Mouse (Mus musculus) lung, postnatal 25 days (tissue): ENCODE measurements at regions not wholly inside any gene's neighbourhood (a gene's known extent, or its start where the extent isn't known, plus 50 kb on each side); places are given as distances from the start of the nearest gene placed in this dataset.

ENCODE experiments used
- DNase-seq: peaks from one replicate; pipeline ENCODE4 v3.0.0; 2022; ENCODE audit warnings: low spot score

- no peak for DNase-seq
Observed at GRCm38 (mm10) chr8:90762390-90762789, 54.8 kb downstream of the Gm19935 start.

- no peak for DNase-seq
Observed at GRCm38 (mm10) chr8:90761947-90762346, 55.2 kb downstream of the Gm19935 start.

- no peak for DNase-seq
Observed at GRCm38 (mm10) chr8:90761446-90761845, 55.7 kb downstream of the Gm19935 start.

GRCm38 (mm10) chr8:90759531-90759930 is 57.7 kb downstream of the Gm19935 start:
- no peak for DNase-seq

GRCm38 (mm10) chr8:90755020-90755419 is 62.2 kb downstream of the Gm19935 start:
- DNase-seq = no peak

GRCm38 (mm10) chr8:90743546-90743945 is 73.6 kb downstream of the Gm19935 start:
- no peak for DNase-seq

GRCm38 (mm10) chr8:90740963-90741733 is 76.0 kb downstream of the Gm19935 start:
- no peak for DNase-seq

- no peak for DNase-seq
Observed at GRCm38 (mm10) chr8:90740302-90740962, 76.8 kb downstream of the Gm19935 start.

GRCm38 (mm10) chr8:90728011-90728410 is 89.2 kb downstream of the Gm19935 start:
- no peak for DNase-seq

GRCm38 (mm10) chr8:90725188-90725587 is 92.0 kb downstream of the Gm19935 start:
- no peak for DNase-seq

- no peak for DNase-seq
Observed at GRCm38 (mm10) chr8:90716436-90716835, 100.8 kb downstream of the Gm19935 start.

GRCm38 (mm10) chr8:90708524-90708923 is 108.7 kb downstream of the Gm19935 start:
- DNase-seq = peak; percentile 34

GRCm38 (mm10) chr8:90692516-90692915 is 124.7 kb downstream of the Gm19935 start:
- no peak for DNase-seq

- DNase-seq = no peak
Observed at GRCm38 (mm10) chr8:90685076-90685475, 132.1 kb downstream of the Gm19935 start.

- no peak for DNase-seq
Observed at GRCm38 (mm10) chr8:90670471-90671057, 146.6 kb downstream of the Gm19935 start.

GRCm38 (mm10) chr8:90669396-90669795 is 147.8 kb downstream of the Gm19935 start:
- DNase-seq = no peak

GRCm38 (mm10) chr8:90659066-90659465 is 158.1 kb downstream of the Gm19935 start:
- no peak for DNase-seq

- DNase-seq = no peak
Observed at GRCm38 (mm10) chr8:90657641-90658051, 159.5 kb downstream of the Gm19935 start.

GRCm38 (mm10) chr8:90657116-90657515 is 160.1 kb downstream of the Gm19935 start:
- DNase-seq = no peak

GRCm38 (mm10) chr8:90656436-90657090 is 160.6 kb downstream of the Gm19935 start:
- no peak for DNase-seq

GRCm38 (mm10) chr8:90654786-90655185 is 162.4 kb downstream of the Gm19935 start:
- DNase-seq = no peak

GRCm38 (mm10) chr8:90642392-90642791 is 174.8 kb downstream of the Gm19935 start:
- no peak for DNase-seq

GRCm38 (mm10) chr8:90636770-90637169 is 180.4 kb downstream of the Gm19935 start:
- no peak for DNase-seq
